Mouse (Mus musculus): ENCODE measurements around the gene Hspbap1.
A peak's percentile ranks its signal among the peaks of the same experiment; 100 is the strongest.

The Hspbap1 gene

DNA sequence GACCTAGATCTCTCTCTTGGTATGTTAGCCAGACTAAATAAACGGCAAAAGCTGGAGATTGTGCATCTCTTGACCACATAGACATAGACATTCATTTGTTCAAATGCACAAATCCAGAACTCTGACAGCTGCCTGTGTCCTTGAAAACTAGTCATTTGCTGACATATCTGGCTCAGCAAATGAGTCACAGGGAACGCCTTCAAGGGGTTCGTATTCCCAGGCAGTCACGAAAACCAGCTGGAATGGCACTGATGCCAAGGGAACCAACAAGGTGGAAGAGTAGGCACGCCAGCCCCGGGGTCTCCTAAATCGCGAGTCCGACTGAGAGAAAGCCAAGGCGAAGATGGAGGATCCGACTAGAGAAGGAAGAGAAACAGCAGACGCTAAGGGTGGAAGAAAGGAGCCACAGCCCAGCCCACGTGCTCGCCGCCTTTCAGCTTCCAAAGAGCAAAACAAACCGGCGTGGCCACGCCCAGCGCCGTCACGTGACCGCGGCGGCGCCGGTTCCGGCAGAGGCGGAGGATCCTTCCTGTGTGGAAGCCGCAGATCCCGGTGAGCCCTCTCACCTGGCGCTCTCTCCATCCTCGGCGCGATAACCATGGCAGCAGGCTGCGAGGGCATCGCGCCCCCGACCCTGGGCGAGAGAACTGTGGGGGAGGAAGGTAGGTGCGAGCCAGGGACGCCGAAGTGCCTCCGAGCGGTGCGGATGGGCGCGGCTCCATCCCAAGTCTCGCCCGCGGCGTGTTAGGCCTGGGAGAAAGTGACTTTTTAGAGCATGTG, at the start of gene Hspbap1:
Hspbap1 (plus strand) TSS at position 498 of the 780 bp plus-strand sequence.
- peak; percentile 94 for DNase-seq (ENCODE audit: extremely low spot score, low spot score)

DNA sequence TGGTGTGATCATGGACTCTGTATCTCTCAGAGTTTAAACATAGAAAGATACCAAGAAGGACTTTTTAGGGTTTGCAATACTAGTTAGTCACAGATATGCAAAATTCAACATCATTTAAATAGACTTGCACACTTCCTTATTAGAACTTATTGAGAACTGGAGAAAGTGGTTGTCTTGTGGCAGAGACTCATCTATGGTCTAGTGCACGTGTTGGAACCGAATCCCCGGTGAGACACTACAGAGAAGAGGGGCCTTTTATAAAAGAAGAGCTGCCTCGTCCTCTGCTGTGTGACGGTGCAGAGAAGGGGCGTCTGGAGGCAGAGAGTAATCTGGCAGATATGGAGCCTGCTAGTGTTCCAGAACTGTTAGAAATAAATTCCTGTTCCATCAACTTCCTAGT, 45.6 kb upstream of the Hspbap1 start:
- DNase-seq (ENCODE audit: extremely low spot score, low spot score): no peak

- no peak for DNase-seq (ENCODE audit: extremely low spot score, low spot score)
These were observed 43.6 kb upstream of the Hspbap1 start for GRCm38 (mm10) chr16:35726601-35727000.

- no peak for DNase-seq (ENCODE audit: extremely low spot score, low spot score)
These were observed 40.9 kb upstream of the Hspbap1 start for GRCm38 (mm10) chr16:35729151-35729738.

GRCm38 (mm10) chr16:35732096-35732495, 38.1 kb upstream of the Hspbap1 start:
- DNase-seq (ENCODE audit: extremely low spot score, low spot score): no peak

DNA sequence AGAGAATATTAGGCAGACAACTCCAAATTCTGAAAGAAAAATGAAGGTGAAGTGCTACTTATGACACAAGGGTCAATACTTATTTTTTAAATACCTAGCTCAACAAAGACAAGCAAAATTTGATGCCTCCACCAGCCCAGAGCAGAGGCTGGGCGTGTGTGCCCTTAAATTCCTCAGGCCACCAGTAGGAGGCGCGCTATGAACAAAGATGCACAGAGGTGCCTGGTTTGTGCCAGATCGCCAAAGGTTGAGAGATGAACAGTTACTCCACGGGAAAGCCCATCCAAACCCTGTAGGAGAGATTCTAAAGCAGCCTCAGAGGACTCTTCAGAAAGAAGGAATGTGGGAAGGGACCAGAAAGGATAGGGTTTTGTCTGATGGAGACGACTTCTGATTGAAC, 36.1 kb upstream of the Hspbap1 start:
- peak; percentile 74 for DNase-seq (ENCODE audit: extremely low spot score, low spot score)

GRCm38 (mm10) chr16:35738096-35738767, 31.9 kb upstream of the Hspbap1 start:
- DNase-seq (ENCODE audit: extremely low spot score, low spot score): no peak

- DNase-seq (ENCODE audit: extremely low spot score, low spot score): no peak
These were observed 30.6 kb upstream of the Hspbap1 start for GRCm38 (mm10) chr16:35739548-35739947.

- DNase-seq (ENCODE audit: extremely low spot score, low spot score): no peak
These were observed 29.8 kb upstream of the Hspbap1 start for GRCm38 (mm10) chr16:35740357-35740756.

- no peak for DNase-seq (ENCODE audit: extremely low spot score, low spot score)
These were observed 29.2 kb upstream of the Hspbap1 start for GRCm38 (mm10) chr16:35740943-35741342.

- DNase-seq (ENCODE audit: extremely low spot score, low spot score): no peak
These were observed 28.6 kb upstream of the Hspbap1 start for GRCm38 (mm10) chr16:35741621-35742020.

- DNase-seq (ENCODE audit: extremely low spot score, low spot score): no peak
These were observed 27.8 kb upstream of the Hspbap1 start for GRCm38 (mm10) chr16:35742251-35742937.

GRCm38 (mm10) chr16:35747417-35748236, 22.5 kb upstream of the Hspbap1 start:
- no peak for DNase-seq (ENCODE audit: extremely low spot score, low spot score)

DNA sequence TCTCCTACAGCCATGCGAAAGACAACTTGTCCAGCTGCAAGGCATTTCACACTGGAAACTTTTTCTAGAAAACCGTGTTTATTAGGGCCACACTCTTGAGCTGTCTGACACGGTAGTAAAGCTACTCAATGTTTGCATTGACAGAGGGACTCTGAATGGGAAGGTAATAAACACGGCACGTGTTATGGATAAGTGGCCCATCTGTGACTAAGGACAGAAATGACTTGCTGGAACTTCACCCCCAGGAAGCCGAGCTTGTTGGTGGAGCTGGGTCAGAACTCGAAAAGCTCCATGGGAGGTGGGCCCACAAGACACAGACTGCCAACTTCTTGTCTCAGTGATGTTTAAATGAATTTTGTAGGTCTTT, 22.0 kb upstream of the Hspbap1 start:
- DNase-seq (ENCODE audit: extremely low spot score, low spot score): no peak

DNA sequence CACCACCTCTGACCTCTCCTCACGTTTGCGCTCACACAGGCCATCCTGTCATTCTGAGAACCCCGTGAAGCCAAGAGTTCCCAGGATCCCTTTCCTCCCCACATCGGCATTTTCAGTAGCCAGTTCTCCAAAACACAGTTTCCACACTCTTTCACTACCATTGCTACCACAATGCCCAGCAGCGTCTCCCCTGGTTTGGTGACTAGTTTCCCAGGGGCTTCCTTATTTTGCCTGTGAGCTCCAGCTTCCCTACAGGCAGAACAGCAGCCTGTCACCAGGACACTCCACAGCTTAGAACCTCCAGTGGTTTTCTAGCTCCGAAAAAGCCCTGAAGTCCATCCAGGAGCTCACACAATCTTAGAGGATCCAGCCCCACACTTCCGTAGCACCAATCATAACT, 20.8 kb upstream of the Hspbap1 start:
- no peak for DNase-seq (ENCODE audit: extremely low spot score, low spot score)

GRCm38 (mm10) chr16:35751841-35752240, 18.3 kb upstream of the Hspbap1 start:
- DNase-seq (ENCODE audit: extremely low spot score, low spot score): no peak

GRCm38 (mm10) chr16:35753926-35754325, 16.2 kb upstream of the Hspbap1 start:
- no peak for DNase-seq (ENCODE audit: extremely low spot score, low spot score)

- DNase-seq (ENCODE audit: extremely low spot score, low spot score): no peak
These were observed 14.5 kb upstream of the Hspbap1 start for GRCm38 (mm10) chr16:35755502-35756334.

GRCm38 (mm10) chr16:35756697-35757096, 13.5 kb upstream of the Hspbap1 start:
- no peak for DNase-seq (ENCODE audit: extremely low spot score, low spot score)

GRCm38 (mm10) chr16:35759401-35759800, 10.8 kb upstream of the Hspbap1 start:
- no peak for DNase-seq (ENCODE audit: extremely low spot score, low spot score)

Measured in neural tube, embryonic 10.5 days (tissue).